Mouse (Mus musculus): ENCODE results near the gene Ambp.

Gene Ambp

DNA sequence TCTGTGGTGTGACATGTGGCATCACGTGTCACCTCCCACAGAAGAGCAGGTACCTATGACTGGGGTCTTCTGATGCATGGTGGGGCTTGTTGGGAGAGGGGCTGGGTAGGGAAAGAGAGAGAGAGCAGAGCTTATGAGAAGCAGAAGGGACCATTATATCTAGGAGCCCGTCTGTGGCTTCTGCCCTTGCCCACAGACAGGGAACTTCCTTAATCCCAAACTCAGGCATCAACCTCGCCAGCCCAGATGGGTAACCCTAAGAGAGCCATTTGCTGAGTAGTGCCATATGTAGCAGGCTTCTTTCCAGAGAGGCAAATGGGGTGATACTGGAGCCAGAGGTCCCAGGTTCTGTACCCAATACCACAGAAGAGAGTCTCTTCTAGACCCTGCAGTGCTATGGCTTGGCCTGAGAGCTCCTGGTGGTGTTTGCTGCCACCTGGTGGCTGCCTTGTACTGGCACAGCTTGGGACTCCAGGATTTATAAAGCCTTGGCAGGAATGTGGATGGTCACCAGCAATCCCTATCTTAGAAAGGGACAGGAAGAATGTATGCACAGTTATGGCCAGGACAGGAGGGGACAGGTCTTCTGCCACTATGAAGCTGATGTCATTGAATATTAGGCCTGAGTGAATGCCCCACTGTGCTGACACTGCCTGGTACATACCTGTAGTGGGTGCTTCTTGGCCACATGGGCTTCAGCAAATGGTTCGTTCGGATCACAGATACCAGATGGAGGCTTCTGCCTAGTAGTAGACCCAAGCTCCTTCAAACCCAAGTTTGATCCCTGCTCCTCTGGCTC lies 35.8 kb downstream of the Ambp start:
- DNase-seq (ENCODE audit: low read depth), result peak; percentile 50

- no peak for DNase-seq (ENCODE audit: low read depth)
These were observed 48.9 kb downstream of the Ambp start for GRCm38 (mm10) chr4:63105651-63106050.

DNA sequence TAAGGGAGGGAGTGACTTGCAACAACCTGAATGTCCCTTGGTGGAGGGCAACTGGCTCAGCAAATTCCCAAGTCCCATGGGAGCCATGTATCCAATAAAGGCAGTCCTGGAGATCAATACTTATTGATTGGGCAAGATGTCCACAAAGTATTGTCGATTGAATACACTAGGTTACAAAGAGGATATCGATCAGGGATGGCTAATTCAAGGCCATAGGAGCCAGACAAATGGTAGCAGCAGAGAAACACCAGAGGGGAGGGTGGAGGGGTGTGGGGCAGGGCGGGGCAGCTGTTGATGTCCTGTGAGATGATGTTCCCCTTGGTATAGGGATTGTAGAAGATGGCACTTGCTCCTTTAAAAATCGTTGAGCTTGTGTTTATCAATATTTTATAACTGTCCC lies 52.6 kb downstream of the Ambp start:
- no peak for DNase-seq (ENCODE audit: low read depth)

DNA sequence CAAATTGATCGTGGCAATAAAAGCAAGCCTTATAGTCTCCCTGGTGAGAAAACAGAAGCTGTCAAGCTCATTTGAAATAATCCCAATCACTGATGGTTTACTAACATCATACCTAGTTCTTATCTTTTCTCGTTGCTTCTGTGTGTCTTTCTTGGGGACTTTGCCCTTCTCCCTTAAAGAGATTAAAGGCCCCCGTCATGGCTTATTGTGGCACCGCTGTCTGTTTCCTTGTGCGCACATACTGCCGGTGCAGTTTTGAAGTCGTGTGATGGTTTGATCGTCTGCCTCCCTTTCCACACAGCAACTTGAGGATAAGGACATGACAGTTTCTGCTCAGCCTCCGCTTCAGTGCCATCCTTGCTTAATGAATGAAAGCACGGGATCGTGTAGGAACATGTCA lies 54.1 kb downstream of the Ambp start:
- DNase-seq (ENCODE audit: low read depth), result no peak

DNA sequence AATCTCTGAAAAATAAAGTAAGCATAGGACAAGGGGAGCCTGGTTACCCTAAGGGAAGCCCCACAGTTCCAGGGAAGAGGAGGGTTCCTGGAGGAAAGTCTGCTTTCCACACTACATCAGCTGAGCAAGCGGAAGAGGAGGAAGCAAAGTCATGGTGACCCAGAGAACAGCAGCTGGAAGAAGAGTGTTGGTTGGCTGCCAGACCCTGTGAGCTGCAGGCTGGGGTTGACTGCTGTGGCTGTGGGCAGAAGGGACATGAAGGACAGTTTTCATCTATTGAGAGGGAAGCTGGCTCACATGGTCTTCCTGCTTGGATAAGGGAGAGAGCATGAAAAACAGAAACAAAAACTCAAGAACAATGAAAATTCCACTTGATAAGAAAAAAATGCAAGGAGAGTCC lies 57.0 kb downstream of the Ambp start:
- DNase-seq (ENCODE audit: low read depth), result no peak
